Mouse (Mus musculus) heart, embryonic 15.5 days (tissue): ENCODE measurements around the gene CK137956. TPM values are rescaled to one million over a fixed set of nuclear protein-coding genes. Genes with fewer than 3 reads are reported as not detected.

Source experiments
- ATAC-seq: fragments of 200-750 bp; cut with Nextera tagmentation; replicated peaks from 2 replicates; pipeline ENCODE4 v1.8.0; 2017; ENCODE audit warnings: low read depth, moderate TSS enrichment; ENCODE audit not compliant: insufficient number of reproducible peaks, insufficient read depth, low FRiP score
- H3K27ac ChIP-seq: fragments of 300-500 bp; sonication (generic); 2 replicates; pipeline ENCODE4 v1.5.1; 2015; ENCODE audit warnings: mild to moderate bottlenecking, inconsistent platforms
- H3K27me3 ChIP-seq: fragments of 300-500 bp; sonication (generic); 2 replicates; pipeline ENCODE4 v1.6.1; 2015; ENCODE audit warnings: inconsistent platforms
- H3K36me3 ChIP-seq: fragments of 300-500 bp; sonication (generic); 2 replicates; pipeline ENCODE4 v1.6.1; 2015; ENCODE audit warnings: mild to moderate bottlenecking, inconsistent platforms
- H3K4me1 ChIP-seq: fragments of 300-500 bp; sonication (generic); replicated peaks from 2 replicates; pipeline ENCODE4 v1.6.1; 2015; ENCODE audit warnings: inconsistent platforms
- H3K4me2 ChIP-seq: fragments of 300-500 bp; sonication (generic); 2 replicates; pipeline ENCODE4 v1.6.1; 2015; ENCODE audit warnings: inconsistent platforms, mild to moderate bottlenecking, moderate library complexity
- H3K4me3 ChIP-seq: fragments of 300-500 bp; sonication (generic); 2 replicates; pipeline ENCODE4 v1.5.1; 2015; ENCODE audit warnings: mild to moderate bottlenecking, inconsistent platforms
- H3K9ac ChIP-seq: fragments of 300-500 bp; sonication (generic); 2 replicates; pipeline ENCODE4 v1.6.1; 2015; ENCODE audit warnings: mild to moderate bottlenecking, inconsistent platforms
- H3K9me3 ChIP-seq: fragments of 300-500 bp; sonication (generic); replicated peaks from 2 replicates; pipeline ENCODE4 v1.6.1; 2016; ENCODE audit warnings: inconsistent platforms
- WGBS: fragments of 180-500 bp; shearing (Covaris S2); methylation state at CpG from one replicate; pipeline ENCODE4 v1.1.7; 2015; ENCODE audit warnings: mixed read lengths; 5-methylcytosine and 5-hydroxymethylcytosine counted together
- polyA plus RNA-seq: library from polyadenylated mRNA; unstranded; fragments of >200 nt; fragmentation: Nextera tagmentation; extraction: Ambion mirVana; gene quantifications from 2 replicates; pipeline ENCODE4 v1.2.1, GENCODE M21; 2015

The CK137956 gene
- polyA plus RNA-seq, 1 experiment from 2014 or later: not detected

GRCm38 (mm10) chr4:127985874-127986273 lies 15.1 kb upstream of the CK137956 start:
- H3K27ac ChIP-seq: no peak overlapping the region
- H3K4me1 ChIP-seq: peaks cover 9% of the 10 kb centered on the region
- no peak for ATAC-seq
- no peaks in the 10 kb centered on the region for H3K36me3 ChIP-seq
- H3K9me3 ChIP-seq: no peaks in the 10 kb centered on the region
- peaks cover 72% of the 10 kb centered on the region for H3K27me3 ChIP-seq
- H3K4me3 ChIP-seq: no peak overlapping the region
- H3K4me2 ChIP-seq: no peak overlapping the region
- no peak overlapping the region for H3K9ac ChIP-seq
- WGBS: 12% methylated on average over 10 of the region's 10 CpGs

GRCm38 (mm10) chr4:127984426-127984825 lies 13.7 kb upstream of the CK137956 start:
- no peak for ATAC-seq
- no peak overlapping the region for H3K9ac ChIP-seq
- H3K9me3 ChIP-seq: no peaks in the 10 kb centered on the region
- no peaks in the 10 kb centered on the region for H3K36me3 ChIP-seq
- peaks cover 58% of the 10 kb centered on the region for H3K27me3 ChIP-seq
- peaks cover 9% of the 10 kb centered on the region for H3K4me1 ChIP-seq
- H3K27ac ChIP-seq: no peak overlapping the region
- H3K4me3 ChIP-seq: no peak overlapping the region
- 67% methylated on average over 2 of the region's 2 CpGs for WGBS
- H3K4me2 ChIP-seq: no peak overlapping the region

DNA sequence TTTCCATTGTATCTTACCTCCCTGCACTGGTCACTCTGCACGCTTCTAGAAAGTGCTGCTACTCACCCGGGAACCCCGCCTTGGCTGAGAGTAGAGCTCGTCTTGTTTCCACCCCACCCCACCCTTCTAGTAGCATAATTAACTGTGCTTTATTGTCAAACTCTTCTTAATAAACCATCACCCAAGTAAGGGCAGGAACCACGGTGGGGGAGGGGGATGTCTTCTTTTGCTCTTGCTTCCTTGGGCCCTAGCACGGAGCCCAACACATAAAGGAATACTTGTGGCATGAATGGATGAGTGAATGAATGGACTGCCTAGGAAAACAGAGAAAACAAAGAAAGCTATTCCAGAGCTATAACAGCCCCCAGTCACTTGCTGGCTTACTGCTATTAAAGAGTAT lies 10.4 kb upstream of the CK137956 start:
- H3K9me3 ChIP-seq: no peaks in the 10 kb centered on the region
- H3K27me3 ChIP-seq: peaks cover 25% of the 10 kb centered on the region
- 76% methylated on average over 6 of the region's 6 CpGs for WGBS
- no peak overlapping the region for H3K27ac ChIP-seq
- no peak overlapping the region for H3K4me2 ChIP-seq
- no peak overlapping the region for H3K4me3 ChIP-seq
- H3K36me3 ChIP-seq: no peaks in the 10 kb centered on the region
- ATAC-seq: no peak
- no peaks in the 10 kb centered on the region for H3K4me1 ChIP-seq
- H3K9ac ChIP-seq: no peak overlapping the region

GRCm38 (mm10) chr4:127972976-127973375 lies 2.2 kb upstream of the CK137956 start:
- Histone ChIP-seq H3K4me3 (no peak overlapping the region), H3K27ac (no peak overlapping the region), H3K9me3 (no peaks in the 10 kb centered on the region), H3K27me3 (peaks cover 58% of the 10 kb centered on the region), H3K4me2 (no peak overlapping the region), H3K4me1 (no peaks in the 10 kb centered on the region), H3K9ac (no peak overlapping the region), H3K36me3 (no peaks in the 10 kb centered on the region)
- WGBS: 71% methylated on average over 3 of the region's 3 CpGs
- ATAC-seq: no peak

DNA sequence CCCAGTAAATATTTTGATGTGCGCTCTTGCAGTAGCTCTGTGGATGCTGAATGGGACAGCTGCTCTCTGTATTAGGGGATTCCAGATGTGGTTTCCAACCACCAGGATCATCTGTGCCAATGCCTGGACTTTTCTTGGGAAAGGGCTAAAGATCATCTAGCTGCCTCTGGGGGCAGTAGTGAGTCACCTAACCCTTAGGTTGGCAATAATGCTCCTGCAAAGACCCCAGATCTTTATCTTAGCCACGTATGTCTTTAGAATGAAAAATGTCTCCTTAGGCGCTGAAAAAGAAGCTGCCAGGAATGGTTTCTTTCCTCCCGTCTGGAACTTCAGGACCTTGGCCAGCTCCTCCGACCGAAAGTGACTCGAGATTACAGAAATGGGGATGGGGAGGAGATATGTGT lies 731 bp downstream of the CK137956 start:
- 5% methylated on average over 7 of the region's 7 CpGs for WGBS
- no peak overlapping the region for H3K27ac ChIP-seq
- H3K36me3 ChIP-seq: no peaks in the 10 kb centered on the region
- H3K4me2 ChIP-seq: no peak overlapping the region
- H3K9ac ChIP-seq: no peak overlapping the region
- H3K27me3 ChIP-seq: peaks cover 65% of the 10 kb centered on the region
- ATAC-seq: no peak
- no peaks in the 10 kb centered on the region for H3K4me1 ChIP-seq
- no peak overlapping the region for H3K4me3 ChIP-seq
- H3K9me3 ChIP-seq: no peaks in the 10 kb centered on the region

DNA sequence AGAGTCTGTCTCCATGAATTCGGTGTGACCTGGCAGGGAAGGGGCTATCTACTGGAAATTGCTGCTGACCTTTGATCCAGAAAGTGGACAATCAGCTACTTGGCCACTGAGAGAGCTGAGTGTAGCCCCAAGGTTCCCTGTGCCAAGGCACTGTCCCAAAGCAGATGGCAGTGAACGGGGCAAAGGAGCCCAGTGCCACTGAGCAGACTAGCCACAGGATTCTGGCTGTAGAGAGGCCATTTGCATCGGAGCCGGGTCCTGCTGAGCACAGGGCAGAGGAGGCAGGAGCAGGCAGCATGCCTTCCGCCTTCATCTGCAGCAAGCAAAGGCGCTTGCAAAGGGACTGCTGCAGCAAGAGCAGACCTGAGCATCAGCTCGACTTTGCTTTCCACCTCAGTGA lies 1.6 kb downstream of the CK137956 start:
- no peak overlapping the region for H3K4me2 ChIP-seq
- H3K4me1 ChIP-seq: no peaks in the 10 kb centered on the region
- peaks cover 57% of the 10 kb centered on the region for H3K27me3 ChIP-seq
- ATAC-seq: no peak
- H3K27ac ChIP-seq: no peak overlapping the region
- H3K9me3 ChIP-seq: no peaks in the 10 kb centered on the region
- WGBS: 7% methylated on average over 7 of the region's 7 CpGs
- H3K36me3 ChIP-seq: no peaks in the 10 kb centered on the region
- H3K4me3 ChIP-seq: no peak overlapping the region
- no peak overlapping the region for H3K9ac ChIP-seq

- WGBS: 36% methylated on average over 10 of the region's 10 CpGs
Measured at GRCm38 (mm10) chr4:127953006-127953710, 17.6 kb downstream of the CK137956 start.

GRCm38 (mm10) chr4:127947696-127948095 lies 23.1 kb downstream of the CK137956 start:
- H3K27me3 ChIP-seq: no peaks in the 10 kb centered on the region
- H3K4me3 ChIP-seq: no peak overlapping the region
- H3K4me2 ChIP-seq: no peak overlapping the region
- H3K4me1 ChIP-seq: no peaks in the 10 kb centered on the region
- 54% methylated on average over 2 of the region's 2 CpGs for WGBS
- no peak for ATAC-seq
- no peaks in the 10 kb centered on the region for H3K36me3 ChIP-seq
- H3K9ac ChIP-seq: no peak overlapping the region
- no peak overlapping the region for H3K27ac ChIP-seq
- H3K9me3 ChIP-seq: no peaks in the 10 kb centered on the region

More at GRCm38 (mm10) chr4:127953006-127953710, 17.6 kb downstream of the CK137956 start:
- Histone ChIP-seq H3K4me3 (no peak overlapping the region), H3K27me3 (no peaks in the 10 kb centered on the region), H3K4me1 (no peaks in the 10 kb centered on the region), H3K4me2 (no peak overlapping the region), H3K36me3 (no peaks in the 10 kb centered on the region), H3K27ac (no peak overlapping the region), H3K9me3 (no peaks in the 10 kb centered on the region), H3K9ac (no peak overlapping the region)
- no peak for ATAC-seq

DNA sequence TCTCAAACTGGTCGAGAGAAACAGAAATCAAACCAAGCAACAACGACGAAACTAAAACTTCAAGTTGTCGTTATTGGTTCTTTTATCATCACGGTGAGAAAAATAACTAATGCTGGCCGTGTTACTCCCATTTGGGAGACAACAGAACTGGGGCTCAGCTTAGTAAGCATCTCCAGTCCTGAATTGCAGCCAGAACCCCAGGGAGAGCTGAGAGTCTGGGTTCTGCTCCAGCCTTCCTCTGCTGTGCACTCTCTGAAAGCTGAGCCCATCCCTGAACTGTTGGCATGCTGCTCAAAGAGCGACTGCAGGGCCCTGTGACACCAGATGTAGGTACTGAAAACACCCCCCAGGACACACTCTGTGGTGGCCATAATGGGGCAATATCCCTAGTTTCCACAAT lies 33.3 kb downstream of the CK137956 start:
- WGBS: 74% methylated on average over 7 of the region's 7 CpGs
- no peak overlapping the region for H3K4me2 ChIP-seq
- no peak overlapping the region for H3K27ac ChIP-seq
- H3K4me1 ChIP-seq: no peaks in the 10 kb centered on the region
- no peak overlapping the region for H3K9ac ChIP-seq
- H3K4me3 ChIP-seq: no peak overlapping the region
- no peak for ATAC-seq
- no peaks in the 10 kb centered on the region for H3K27me3 ChIP-seq
- no peaks in the 10 kb centered on the region for H3K36me3 ChIP-seq
- H3K9me3 ChIP-seq: no peaks in the 10 kb centered on the region

- no peak overlapping the region for H3K4me2 ChIP-seq
- 43% methylated on average over 3 of the region's 3 CpGs for WGBS
- H3K9ac ChIP-seq: no peak overlapping the region
- H3K4me1 ChIP-seq: no peaks in the 10 kb centered on the region
- H3K27ac ChIP-seq: no peak overlapping the region
- H3K9me3 ChIP-seq: no peaks in the 10 kb centered on the region
- ATAC-seq: no peak
- H3K4me3 ChIP-seq: no peak overlapping the region
- H3K27me3 ChIP-seq: no peaks in the 10 kb centered on the region
- H3K36me3 ChIP-seq: no peaks in the 10 kb centered on the region
Measured at GRCm38 (mm10) chr4:127935369-127935768, 35.4 kb downstream of the CK137956 start.

DNA sequence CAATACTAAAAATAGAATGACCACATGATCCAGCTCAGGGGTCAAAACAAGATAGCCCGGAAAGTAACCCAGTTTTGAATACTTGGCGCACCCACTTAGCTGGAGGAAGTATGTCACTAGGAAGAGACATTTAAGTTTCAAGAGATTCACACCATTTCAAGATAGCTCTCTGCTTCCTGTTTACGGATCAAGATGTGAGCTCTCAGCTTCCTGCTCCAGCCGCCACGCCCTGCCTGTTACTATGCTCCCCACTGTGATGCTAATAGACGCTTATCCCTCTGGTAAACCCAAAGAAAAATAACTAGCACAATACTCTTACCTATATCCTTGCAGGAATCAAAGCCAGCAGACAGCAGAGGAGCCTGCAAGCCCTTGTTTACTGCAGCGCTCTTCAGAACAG lies 57.2 kb downstream of the CK137956 start:
- H3K4me2 ChIP-seq: no peak overlapping the region
- no peaks in the 10 kb centered on the region for H3K4me1 ChIP-seq

GRCm38 (mm10) chr4:127907151-127907550 lies 63.6 kb downstream of the CK137956 start:
- Histone ChIP-seq H3K27ac (no peak overlapping the region), H3K36me3 (no peaks in the 10 kb centered on the region), H3K27me3 (no peaks in the 10 kb centered on the region), H3K9me3 (no peaks in the 10 kb centered on the region), H3K4me1 (no peaks in the 10 kb centered on the region), H3K4me3 (no peak overlapping the region), H3K9ac (no peak overlapping the region), H3K4me2 (no peak overlapping the region)
- ATAC-seq: no peak
- WGBS: 71% methylated on average over 8 of the region's 8 CpGs

More for the DNA sequence above, 57.2 kb downstream of the CK137956 start:
- Histone ChIP-seq H3K4me3 (no peak overlapping the region), H3K9me3 (no peaks in the 10 kb centered on the region), H3K9ac (no peak overlapping the region), H3K27me3 (no peaks in the 10 kb centered on the region), H3K27ac (no peak overlapping the region), H3K36me3 (no peaks in the 10 kb centered on the region)
- ATAC-seq: no peak
- WGBS: 69% methylated on average over 7 of the region's 7 CpGs
